Mouse (Mus musculus) heart, adult 9 months (tissue): ENCODE measurements around the gene Asap2.

Experiments
- DNase-seq, 2 experiments: peaks; one replicate each; pipeline ENCODE4 v3.0.0; 2022; ENCODE audit warnings: low spot score in 2 of 2

Gene Asap2

DNA sequence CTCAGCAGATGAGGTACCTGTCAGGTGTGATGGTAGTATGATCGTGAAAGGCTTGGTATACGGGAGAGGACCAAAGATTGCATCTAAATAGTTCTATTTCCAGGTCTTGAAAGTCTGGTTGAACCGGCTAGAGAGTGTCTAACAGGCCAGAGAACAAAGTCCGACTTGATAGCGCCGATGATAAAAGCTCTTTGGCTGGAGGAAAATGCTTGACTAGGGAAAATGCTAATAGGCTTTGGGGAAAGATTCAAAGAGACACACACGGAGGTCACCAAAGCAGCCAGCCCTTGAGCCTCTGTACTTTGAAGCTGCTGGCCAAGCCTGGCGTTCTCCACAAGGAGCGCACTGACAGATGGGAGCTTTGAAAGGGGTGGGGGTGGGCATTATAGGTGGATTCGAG, 219.0 kb downstream of the Asap2 start:
- DNase-seq: no peak

DNA sequence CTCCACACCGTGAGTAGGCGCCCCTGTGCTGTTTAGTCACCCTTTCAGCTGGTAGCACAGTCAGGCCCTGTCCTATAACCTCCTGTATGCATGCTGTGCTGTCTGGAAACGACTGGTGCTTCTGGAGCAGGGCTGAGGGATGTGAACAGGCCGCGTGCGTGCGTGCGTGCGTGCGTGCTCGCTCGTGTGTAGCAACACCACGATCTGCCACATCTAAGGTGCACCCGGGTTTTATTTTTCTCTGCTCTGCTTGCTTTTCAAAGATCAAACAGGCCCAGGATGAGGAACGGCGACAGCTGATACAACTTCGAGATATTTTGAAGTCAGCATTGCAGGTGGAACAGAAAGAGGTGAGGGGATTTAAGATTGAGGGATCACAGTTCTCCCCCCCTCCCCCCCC, 222.6 kb downstream of the Asap2 start:
- no peak for DNase-seq

DNA sequence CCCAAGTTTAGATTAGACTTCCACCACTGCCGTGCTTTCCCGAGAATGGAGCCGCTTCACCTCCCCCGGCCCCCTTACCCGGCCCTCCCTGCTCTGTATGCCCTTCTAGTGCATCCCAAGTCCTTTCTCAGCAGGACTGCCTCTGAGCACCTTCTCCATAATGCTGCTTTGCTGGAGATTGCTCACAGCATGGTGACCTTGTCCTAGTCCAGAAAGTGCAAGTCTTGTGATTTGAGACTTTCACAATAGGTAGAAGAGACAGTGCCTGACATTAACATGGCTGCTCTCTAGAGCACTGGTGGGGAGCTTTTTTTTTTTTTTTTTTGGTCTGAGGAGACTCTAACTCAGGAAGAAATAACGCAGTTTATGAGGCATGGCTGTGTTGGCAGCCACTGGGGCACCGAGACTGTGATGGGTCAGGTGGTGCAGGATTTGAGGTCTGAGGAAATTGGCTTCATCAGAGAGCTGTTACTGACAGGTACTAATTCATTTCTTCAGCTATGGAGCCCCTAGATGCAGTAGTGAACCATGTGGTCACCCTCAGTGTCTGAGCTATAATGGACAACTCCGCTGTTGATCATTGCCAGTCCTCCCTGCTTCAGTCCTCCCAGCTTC, 224.4 kb downstream of the Asap2 start:
- DNase-seq: no peak

DNA sequence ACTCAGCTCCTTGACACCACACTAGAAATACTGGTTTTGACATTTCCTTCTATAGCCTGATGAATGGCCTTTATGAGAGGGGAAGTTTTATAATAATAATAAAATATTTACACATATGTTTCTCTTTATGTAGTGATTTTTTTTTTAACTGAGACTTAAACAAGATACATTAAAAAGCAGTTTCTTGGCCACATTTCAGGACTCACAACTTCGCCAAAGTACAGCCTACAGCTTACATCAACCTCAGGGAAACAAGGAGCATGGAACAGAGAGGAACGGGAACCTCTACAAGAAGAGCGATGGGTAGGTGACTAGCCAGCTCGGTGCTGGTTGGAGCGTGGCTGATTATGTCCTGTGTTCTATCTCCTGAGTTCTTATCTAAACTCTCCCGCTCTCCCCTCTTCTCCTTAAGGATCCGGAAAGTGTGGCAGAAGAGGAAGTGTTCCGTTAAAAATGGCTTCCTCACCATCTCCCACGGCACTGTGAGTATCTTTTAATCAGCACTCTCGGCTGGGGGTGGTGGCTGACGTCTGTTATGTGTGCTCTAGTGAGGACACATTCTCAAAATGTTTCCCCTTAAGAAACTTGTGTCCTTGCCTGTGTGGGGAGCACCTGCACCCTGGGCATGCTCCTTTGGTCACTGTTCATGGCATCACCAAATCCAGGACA, 227.7 kb downstream of the Asap2 start:
- no peak for DNase-seq

DNA sequence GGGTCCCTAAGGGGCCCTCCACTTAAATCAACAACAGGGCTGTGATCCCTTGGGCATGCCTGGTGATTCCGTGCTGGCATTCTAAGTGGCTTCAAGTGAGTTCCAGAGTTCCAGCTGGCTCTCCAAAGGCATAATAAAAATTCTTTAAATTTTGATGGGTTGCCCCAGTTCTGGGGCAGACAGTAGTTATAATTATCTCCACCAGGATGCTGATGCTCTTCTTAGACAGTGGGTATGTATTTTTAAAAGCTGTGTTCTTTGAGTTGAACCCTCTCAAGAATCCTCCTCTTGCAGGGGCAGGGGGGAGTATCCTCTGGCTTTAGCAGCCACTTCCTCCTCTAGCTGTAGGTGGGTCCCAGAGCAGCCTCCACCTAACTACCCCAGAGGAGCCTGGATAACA, 230.3 kb downstream of the Asap2 start:
- no peak for DNase-seq

DNA sequence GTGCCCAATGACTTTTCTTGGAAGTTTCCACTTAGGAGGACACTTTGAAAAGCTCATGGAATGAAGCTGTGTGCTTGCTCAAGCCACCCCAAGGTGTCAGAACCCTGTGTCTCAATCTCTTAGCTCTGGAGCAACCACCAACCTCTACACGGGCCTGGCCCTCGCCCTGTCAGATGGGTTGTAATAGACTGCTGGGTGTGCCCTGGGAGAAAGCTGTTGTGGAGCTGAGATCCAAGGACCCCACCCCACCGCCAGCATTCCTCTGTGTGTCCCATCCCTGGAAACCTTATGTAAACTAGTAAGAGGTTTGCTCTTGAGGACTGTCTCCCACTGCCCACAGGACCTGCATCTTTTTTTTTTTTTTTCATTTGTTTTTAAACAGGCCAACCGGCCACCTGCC, 233.7 kb downstream of the Asap2 start:
- no peak for DNase-seq

DNA sequence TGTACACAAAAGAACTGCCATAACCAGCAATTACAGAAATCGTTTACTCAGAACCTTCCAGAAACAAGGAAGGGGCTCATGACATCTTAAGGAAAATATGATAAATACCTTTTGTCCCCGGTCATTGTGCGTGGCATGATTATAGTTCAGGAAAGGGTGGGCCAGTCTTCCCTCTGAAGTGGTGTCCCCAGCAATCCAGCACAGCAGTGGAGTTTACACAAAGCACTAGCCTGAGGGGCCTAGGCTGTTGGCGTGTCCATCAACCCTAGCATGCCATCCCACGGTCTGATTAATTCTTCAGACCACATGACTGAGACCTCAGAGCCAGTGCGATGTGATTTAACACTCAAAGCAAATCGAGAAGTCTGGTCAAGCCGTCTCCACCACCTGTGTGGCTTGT, 235.1 kb downstream of the Asap2 start:
- no peak for DNase-seq

DNA sequence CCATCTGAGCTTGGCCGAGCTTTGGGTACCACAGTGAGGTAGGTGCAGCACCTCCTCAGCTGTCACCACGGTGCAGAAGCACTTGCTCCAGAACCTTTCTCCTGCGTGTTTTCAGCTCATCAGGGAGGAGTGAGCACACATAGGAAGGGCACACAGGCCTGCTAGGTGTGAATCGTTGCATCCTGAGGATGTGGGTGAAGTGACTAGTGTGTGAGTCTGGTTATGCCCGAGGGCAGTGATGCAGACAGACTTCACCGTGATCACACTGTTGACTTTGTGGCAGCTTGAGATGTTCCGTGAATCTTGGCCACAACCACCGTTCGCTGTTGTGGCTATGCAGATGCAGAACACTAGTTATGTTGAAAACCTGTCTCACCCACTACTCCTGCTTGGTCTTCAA, 236.1 kb downstream of the Asap2 start:
- DNase-seq: no peak

DNA sequence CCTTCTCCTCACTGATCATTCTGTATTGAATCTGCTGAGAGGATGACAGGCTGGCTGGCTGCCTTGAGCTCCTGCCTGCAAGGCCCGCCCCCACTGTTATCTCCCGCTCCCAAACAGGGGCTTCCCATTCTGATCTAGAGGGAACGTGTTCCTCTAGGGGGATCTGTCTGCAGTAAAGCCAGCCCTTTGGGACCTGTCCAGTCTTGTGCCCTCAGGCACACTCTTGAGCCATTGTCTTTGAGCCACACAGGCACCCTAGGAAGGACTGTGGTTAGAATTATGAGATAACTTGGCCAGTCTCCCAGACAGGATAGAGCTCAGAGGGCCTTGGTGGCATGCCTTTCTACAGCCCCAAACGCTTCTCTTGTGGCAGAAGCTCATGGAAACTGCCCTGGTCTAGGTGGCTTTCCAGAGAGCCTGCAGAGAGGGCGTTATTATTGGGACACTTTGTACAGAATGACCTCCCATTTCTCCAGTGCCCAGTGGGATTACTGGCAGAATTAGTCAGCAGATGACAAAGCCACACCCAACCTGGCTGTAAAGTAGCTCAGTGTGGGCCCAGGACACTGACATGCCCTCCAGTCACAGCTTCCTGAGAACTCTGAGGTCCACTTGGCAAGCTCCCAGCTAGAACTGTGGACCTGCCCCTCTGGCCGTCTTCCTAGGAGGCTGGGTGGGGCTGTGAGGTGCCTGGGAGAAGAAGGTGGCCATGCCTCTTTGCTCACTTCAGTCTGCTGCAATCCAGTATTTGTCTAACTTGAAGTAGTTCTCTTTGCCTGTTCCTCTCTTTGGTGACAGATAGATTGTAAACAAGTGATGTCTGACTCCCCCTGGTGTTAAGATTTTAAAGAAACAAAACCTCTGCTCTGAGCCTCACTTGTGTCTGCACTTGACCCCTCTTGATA, 237.1 kb downstream of the Asap2 start:
- DNase-seq: peak; percentile 82 to 84

DNA sequence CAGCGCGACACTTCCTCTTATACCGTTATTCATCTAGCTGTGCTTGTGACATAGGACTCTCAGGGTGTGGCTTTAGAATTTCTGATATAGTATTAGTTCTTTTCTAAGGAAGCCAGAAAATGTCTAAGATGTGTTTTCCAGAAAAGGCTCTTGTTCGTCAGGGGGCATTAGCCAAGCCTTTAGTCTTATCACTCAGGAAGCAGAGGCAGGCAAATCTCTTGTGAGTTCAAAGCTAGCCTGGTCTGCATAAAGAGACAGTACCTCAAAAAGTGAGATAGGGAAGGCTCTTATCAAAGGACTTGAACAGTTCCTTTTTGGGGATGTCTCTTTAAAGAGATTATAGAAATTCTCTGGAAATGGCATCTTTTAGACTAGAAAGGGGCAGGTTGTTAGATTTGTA, 238.4 kb downstream of the Asap2 start:
- DNase-seq: no peak

DNA sequence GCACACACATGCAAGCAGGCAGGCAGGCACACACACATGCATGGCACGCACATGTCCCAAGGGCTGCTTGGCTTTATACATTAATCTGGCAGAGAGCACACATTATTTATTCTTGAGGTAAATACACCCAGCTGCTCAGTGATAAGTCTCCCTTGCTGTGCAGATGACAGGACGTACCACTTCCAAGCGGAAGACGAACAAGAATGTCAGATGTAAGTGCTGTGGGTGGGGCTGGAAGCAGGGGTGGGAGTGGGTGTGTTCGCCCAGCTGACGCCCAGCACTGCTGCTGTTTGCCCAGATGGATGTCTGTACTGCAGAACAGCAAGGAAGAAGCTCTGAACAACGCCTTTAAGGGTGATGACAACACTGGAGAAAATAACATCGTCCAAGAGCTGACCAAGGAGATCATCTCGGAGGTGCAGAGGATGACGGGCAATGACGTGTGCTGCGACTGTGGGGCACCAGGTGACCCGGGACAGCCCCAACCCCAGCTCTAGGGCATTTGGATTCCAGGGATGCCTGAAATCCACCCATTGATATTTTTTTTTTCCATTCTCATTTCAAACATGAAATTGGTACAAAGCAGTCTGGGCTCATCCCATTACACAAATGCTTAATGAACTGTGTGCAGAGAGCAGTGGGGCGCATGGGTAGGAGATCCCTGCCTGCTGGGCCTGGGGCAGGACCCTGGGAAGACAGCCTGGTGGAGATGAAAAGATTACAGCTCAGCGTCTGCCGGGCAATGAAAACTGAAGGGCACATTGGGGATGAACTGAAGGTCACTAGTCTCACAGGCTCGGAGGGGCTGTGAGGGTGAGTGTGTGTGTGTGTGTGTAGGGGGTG, 239.0 kb downstream of the Asap2 start:
- no peak for DNase-seq

DNA sequence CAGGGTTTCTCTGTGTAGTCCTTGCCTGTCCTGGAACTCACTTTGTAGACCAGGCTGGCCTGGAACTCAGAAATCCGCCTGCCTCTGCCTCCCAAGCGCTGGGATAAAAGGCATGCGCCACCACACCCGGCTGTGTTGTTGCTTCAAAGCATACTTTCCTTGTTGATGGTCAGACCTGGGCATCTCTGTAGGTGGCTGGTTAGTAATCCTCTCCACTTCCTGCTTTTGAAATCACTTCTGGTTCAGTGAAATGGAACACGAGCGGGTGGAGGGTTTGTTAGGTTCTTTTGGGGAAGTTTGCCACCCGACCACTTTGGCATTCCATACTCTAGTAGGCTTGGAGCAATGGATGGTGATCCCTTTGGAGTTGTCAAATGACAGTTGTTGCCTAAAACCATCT, 243.5 kb downstream of the Asap2 start:
- no peak for DNase-seq

DNA sequence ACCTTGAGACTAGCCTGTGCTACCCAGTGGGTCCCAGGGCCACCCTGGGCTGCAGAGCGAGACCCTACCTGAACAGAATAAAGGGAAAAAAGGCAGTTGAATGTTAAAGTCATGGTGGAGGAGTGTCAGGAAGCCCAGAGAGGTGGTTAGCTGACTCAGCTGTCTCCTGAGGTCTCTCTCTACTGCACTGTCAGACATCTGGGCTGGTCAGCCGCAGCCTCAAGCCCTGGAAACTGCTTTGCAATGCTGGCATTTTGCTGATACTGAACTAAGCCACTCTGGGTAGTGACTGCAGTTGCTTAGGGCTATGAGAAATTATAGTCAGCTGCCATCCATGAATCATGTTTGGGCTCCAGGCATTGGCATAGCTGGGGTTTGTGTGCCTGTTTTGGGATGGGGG, 244.3 kb downstream of the Asap2 start:
- DNase-seq: no peak

DNA sequence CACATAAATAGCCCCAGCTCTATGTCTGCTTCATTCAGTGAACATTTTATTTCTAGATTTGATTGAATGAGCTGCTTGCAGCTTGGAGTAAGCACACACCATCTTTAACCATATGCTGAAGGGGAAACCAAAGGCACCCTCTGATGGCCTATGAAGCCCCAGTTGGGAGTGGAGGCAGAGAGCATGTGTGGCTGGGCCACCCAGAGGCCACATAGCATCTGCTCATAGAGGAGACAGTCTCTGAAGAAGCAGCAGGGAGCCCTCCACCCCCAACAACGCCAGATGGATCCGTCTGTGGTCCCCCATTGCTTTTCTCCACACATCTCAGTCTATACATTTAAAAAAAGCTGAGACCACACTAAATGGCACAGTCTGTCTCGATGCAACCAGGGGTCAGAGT, 251.7 kb downstream of the Asap2 start:
- DNase-seq: no peak

DNA sequence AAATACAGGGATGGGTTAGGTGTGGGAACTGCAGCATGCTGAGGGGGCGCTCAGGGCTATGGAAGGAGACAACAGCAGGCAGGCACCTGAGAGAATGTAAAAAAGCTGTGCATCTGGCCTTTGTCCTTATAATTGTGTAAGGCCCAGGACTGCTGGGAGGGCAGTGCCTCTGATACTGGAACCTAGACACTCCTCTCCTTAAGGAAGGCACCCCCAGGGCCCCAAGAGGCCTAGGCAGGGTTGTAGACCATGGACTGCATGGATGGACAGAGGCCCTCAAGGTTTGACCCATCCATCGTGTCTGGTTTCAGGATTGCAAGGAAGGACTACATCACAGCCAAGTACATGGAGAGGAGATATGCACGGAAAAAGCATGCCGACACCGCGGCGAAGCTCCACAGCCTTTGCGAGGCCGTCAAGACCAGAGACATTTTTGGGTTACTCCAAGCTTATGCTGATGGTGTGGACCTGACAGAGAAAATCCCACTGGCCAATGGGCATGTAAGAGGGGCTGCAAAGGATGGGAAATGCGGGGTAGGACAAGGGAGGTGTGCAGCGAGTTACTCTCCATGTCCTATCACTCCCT, 254.2 kb downstream of the Asap2 start:
- no peak for DNase-seq

DNA sequence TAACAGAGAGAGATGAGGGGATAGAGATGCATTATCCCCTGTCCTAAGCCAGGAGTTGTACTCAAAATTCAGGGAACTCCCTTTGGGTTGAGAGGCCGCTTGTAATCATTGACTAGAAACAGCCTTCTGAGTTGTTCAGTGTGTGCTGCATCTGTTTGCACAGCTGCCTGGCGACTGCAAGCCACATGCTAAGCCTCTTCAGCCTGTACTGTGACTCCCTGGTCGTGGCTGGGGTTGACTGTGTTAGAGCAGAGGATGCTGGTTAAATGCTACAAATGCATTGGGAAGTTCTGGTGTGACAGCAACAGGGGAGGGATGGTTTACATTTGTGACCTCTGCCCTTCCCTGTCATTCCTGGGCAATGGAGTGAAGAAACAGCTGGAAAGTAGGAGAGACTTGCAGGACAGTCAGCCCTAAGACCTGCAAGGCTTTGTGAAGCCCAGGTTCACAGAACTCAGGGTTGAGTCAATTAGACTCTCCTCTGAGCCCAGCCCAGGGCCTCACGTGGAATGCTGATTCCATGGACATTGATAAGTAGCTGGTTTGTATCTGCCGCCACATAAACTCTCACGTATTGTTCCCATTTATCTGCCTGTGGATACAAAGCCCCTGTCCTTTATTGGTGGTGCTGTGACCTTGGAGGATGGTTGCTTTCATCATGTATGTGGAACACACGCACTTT, 257.6 kb downstream of the Asap2 start:
- no peak for DNase-seq

DNA sequence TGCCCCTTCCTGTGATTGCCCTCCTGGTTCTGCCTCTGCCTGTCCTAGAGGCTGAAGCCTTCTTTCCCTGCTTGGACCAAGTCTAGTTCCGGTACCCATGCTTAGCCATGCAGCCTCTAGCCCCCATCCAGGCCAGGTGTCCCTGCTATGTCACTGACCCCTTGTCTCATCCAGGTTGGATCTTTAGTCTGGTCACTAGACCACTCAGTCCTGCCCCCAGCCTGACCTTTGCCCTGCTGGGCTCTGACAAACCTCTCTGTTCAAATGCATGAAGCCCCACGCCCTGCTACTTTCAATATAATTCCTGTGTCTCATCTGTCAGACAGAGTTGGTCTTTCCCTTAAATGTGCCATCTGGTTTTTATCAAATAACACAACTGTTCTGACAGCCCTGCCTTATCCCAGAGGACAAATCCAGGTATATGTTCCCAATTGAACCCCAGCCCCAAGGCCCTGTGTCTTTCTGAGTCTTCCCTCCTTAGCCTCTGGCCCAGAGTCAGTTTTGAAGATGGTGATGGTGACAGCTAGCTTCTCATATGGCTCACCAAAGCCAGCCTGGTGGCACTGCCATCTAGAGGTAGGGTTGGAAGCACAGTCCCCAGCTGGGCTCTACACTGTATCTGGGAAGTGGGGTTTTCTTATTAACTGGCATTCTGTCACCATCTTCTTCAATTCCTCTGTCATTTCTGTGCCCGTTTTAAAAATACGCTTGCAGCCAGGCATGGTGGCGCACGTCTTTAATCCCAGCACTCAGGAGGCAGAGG, 270.4 kb downstream of the Asap2 start:
- DNase-seq: no peak

DNA sequence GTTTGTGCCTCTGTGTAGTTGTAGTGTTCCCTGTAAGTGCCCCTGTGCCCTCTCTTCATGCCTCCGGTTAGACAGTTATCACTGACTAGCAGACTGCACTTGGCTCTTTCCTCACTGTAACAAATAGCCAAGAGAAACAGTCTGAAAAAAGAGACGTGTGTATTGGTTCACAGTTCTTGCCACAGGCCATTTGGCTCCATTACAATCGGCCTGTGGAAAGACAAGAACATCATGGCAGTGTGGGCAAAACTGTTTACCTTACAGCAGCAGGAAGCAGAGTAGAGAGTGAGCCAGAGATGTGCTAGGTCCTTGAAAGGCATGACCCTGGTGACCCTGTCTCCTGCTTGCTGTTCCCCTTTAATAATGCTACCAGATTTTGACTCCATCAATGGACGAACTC, 271.3 kb downstream of the Asap2 start:
- DNase-seq: peak in 1 of 2 experiments; percentile 21

DNA sequence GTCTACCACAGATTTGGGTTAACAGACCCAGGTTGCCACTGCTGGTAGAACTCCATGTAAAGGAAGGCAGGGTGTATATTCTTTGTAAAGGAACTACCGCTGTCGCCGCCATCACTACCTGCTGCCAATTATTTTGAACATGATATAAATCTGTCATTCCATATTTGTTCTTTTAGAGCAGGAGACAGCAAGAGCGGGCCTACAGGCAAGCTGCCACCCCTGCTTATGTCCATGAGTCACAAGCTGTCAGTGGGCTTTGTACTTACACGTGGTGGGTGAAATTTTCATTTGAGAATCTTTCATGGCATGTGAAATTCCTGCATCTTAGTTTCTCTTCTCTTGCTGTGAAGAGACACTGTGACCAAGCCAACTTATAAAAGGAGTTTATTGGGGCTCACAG, 273.0 kb downstream of the Asap2 start:
- DNase-seq: no peak

DNA sequence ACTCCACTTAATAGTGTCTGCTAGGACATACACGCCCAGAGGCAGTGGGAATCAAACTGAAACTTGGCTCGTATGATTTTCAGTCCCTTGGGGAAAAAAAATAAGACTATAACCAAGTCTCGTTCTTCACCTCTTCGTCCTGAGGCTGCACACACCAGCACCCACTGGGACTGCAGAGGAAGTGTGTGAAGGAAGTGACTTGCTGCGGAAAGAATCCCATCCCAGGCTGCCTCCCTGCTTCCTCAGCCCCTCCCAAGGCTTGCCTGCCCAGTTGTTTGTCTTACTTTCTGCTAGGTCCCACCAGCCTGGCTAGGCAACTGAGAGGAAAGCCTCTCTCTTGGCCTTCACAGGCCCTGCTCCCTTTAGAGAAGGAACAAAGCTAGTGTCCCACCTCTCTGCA, 274.0 kb downstream of the Asap2 start:
- DNase-seq: peak; percentile 80 to 90
